Mouse (Mus musculus): ENCODE data around the gene Ccdc186.

Gene Ccdc186

GRCm38 (mm10) chr19:56821798-56822447, at the start of gene Ccdc186:
Gene Ccdc186, minus strand, starts transcription at chr19:56822190.
- peak; percentile 85 for DNase-seq (ENCODE audit: low spot score)

GRCm38 (mm10) chr19:56867701-56868100, 45.7 kb upstream of the Ccdc186 start:
- DNase-seq (ENCODE audit: low spot score), result no peak

- no peak for DNase-seq (ENCODE audit: low spot score)
Observed at GRCm38 (mm10) chr19:56856455-56856854, 34.5 kb upstream of the Ccdc186 start.

GRCm38 (mm10) chr19:56852590-56852989, 30.6 kb upstream of the Ccdc186 start:
- DNase-seq (ENCODE audit: low spot score), result no peak

- no peak for DNase-seq (ENCODE audit: low spot score)
Observed at GRCm38 (mm10) chr19:56842974-56843373, 21.0 kb upstream of the Ccdc186 start.

GRCm38 (mm10) chr19:56838942-56839706, 17.1 kb upstream of the Ccdc186 start:
- DNase-seq (ENCODE audit: low spot score), result no peak

GRCm38 (mm10) chr19:56835340-56835739, 13.3 kb upstream of the Ccdc186 start:
- no peak for DNase-seq (ENCODE audit: low spot score)

GRCm38 (mm10) chr19:56830163-56830562, 8.2 kb upstream of the Ccdc186 start:
- DNase-seq (ENCODE audit: low spot score), result no peak

GRCm38 (mm10) chr19:56829267-56829666, 7.3 kb upstream of the Ccdc186 start:
- DNase-seq (ENCODE audit: low spot score), result no peak

- no peak for DNase-seq (ENCODE audit: low spot score)
Observed at GRCm38 (mm10) chr19:56828305-56828704, 6.3 kb upstream of the Ccdc186 start.

GRCm38 (mm10) chr19:56826047-56826631, 4.1 kb upstream of the Ccdc186 start, which contains the start of gene Tdrd1:
Gene Tdrd1, plus strand, starts transcription at chr19:56826209.
- DNase-seq (ENCODE audit: low spot score), result no peak

- no peak for DNase-seq (ENCODE audit: low spot score)
Observed at GRCm38 (mm10) chr19:56822448-56822836, 452 bp upstream of the Ccdc186 start.

GRCm38 (mm10) chr19:56821040-56821797, 771 bp downstream of the Ccdc186 start:
- DNase-seq (ENCODE audit: low spot score), result no peak

GRCm38 (mm10) chr19:56817851-56818526, 4.0 kb downstream of the Ccdc186 start:
- no peak for DNase-seq (ENCODE audit: low spot score)

GRCm38 (mm10) chr19:56813360-56813759, 8.6 kb downstream of the Ccdc186 start:
- DNase-seq (ENCODE audit: low spot score), result no peak

- no peak for DNase-seq (ENCODE audit: low spot score)
Observed at GRCm38 (mm10) chr19:56811590-56811989, 10.4 kb downstream of the Ccdc186 start.

GRCm38 (mm10) chr19:56810641-56811146, 11.3 kb downstream of the Ccdc186 start:
- DNase-seq (ENCODE audit: low spot score), result no peak

- no peak for DNase-seq (ENCODE audit: low spot score)
Observed at GRCm38 (mm10) chr19:56808771-56809170, 13.2 kb downstream of the Ccdc186 start.

- DNase-seq (ENCODE audit: low spot score), result no peak
Observed at GRCm38 (mm10) chr19:56807122-56807521, 14.9 kb downstream of the Ccdc186 start.

- no peak for DNase-seq (ENCODE audit: low spot score)
Observed at GRCm38 (mm10) chr19:56805366-56805765, 16.6 kb downstream of the Ccdc186 start.

- DNase-seq (ENCODE audit: low spot score), result no peak
Observed at GRCm38 (mm10) chr19:56802352-56802746, 19.6 kb downstream of the Ccdc186 start.
